Mouse (Mus musculus) ES-E14 (cell line): ENCODE data around the gene As3mt.

Experiments used
- CHD2 ChIP-seq: IDR thresholded peaks from 2 replicates; pipeline ENCODE4 v1.6.1; 2014; ENCODE audit warnings: mild to moderate bottlenecking, low read depth, low read length, inconsistent platforms
- HCFC1 ChIP-seq: IDR thresholded peaks from 2 replicates; pipeline ENCODE4 v1.6.1; 2012; ENCODE audit warnings: low read length, inconsistent platforms, borderline replicate concordance; ENCODE audit not compliant: insufficient read depth
- MAFK ChIP-seq: IDR thresholded peaks from 2 replicates; pipeline ENCODE4 v1.6.1; 2014; ENCODE audit warnings: mild to moderate bottlenecking, low read depth, low read length, inconsistent platforms; ENCODE audit not compliant: insufficient read depth
- ZC3H11A ChIP-seq: IDR thresholded peaks from 2 replicates; pipeline ENCODE4 v1.6.1; 2012; ENCODE audit warnings: low read depth, mild to moderate bottlenecking, inconsistent platforms, low read length, borderline replicate concordance

- TF ChIP-seq ZC3H11A = peak; percentile 72; the same call in 1 of the 2 replicates
- no peak for TF ChIP-seq HCFC1
- TF ChIP-seq MAFK = no peak
- TF ChIP-seq CHD2 = no peak
These were observed 33.2 kb downstream of the As3mt start for GRCm38 (mm10) chr19:46740341-46741008.
